Mouse (Mus musculus) embryonic fibroblast, embryonic 13.5 days (primary cell): ENCODE measurements around the gene Ifitm5. TPM values are rescaled to one million over a fixed set of nuclear protein-coding genes. Genes with fewer than 3 reads are reported as not detected.

Experiments used
- H3K27ac ChIP-seq: 2 replicates; pipeline ENCODE4 v1.5.1; 2012; ENCODE audit warnings: low read length, control low read depth, inconsistent platforms; ENCODE audit not compliant: insufficient read depth
- H3K4me1 ChIP-seq: 2 replicates; pipeline ENCODE4 v1.6.1; 2011; ENCODE audit warnings: low read length; ENCODE audit not compliant: control insufficient read depth, insufficient read depth
- H3K4me3 ChIP-seq: 2 replicates; pipeline ENCODE4 v1.5.1; 2011; ENCODE audit warnings: mild to moderate bottlenecking, control low read depth, low read length; ENCODE audit not compliant: insufficient read depth
- CTCF ChIP-seq: IDR thresholded peaks from 2 replicates; pipeline ENCODE4 v1.5.1; 2011; ENCODE audit warnings: mild to moderate bottlenecking, control low read depth, low read length, moderate library complexity, borderline replicate concordance; ENCODE audit not compliant: insufficient read depth
- POLR2A ChIP-seq: IDR thresholded peaks from 2 replicates; pipeline ENCODE4 v1.6.1; 2011; ENCODE audit warnings: low read depth, mild to moderate bottlenecking, control low read depth, low read length, moderate library complexity
- polyA plus RNA-seq: library from polyadenylated mRNA; stranded (reverse); fragments of >200 nt; gene quantifications from 2 replicates; pipeline ENCODE4 v1.2.4, GENCODE M21; 2011; ENCODE audit warnings: low read depth; ENCODE audit not compliant: missing spikeins, insufficient read length

The Ifitm5 gene
- polyA plus RNA-seq, 1 experiment, result 3.0 TPM

- H3K4me1 ChIP-seq, result 0 out of 2 replicates have a peak, but pooled peaks cover under 1% of the 10 kb centered on the region
- no peak overlapping the region for H3K27ac ChIP-seq
- TF ChIP-seq POLR2A (no peak), CTCF (no peak)
- no peak overlapping the region for H3K4me3 ChIP-seq
These were observed 12.6 kb upstream of the Ifitm5 start for GRCm38 (mm10) chr7:140962733-140963132.

- Histone ChIP-seq H3K4me3 (no peak overlapping the region), H3K4me1 (no peaks in the 10 kb centered on the region; the same call in 1 of the 2 replicates), H3K27ac (no peak overlapping the region)
- TF ChIP-seq POLR2A (no peak), CTCF (no peak)
These were observed 11.3 kb upstream of the Ifitm5 start for GRCm38 (mm10) chr7:140961416-140961815.

- Histone ChIP-seq H3K27ac (no peak overlapping the region), H3K4me1 (no peaks in the 10 kb centered on the region; the same call in 1 of the 2 replicates), H3K4me3 (no peak overlapping the region)
- TF ChIP-seq POLR2A, result no peak
- no peak for TF ChIP-seq CTCF
These were observed 9.9 kb upstream of the Ifitm5 start for GRCm38 (mm10) chr7:140960026-140960425.

GRCm38 (mm10) chr7:140959181-140959901 is 9.2 kb upstream of the Ifitm5 start:
- peak overlapping the region; percentile 20; the same call in 1 of the 2 replicates for H3K27ac ChIP-seq
- H3K4me1 ChIP-seq, result no peaks in the 10 kb centered on the region; the same call in 1 of the 2 replicates
- no peak for TF ChIP-seq CTCF
- TF ChIP-seq POLR2A, result no peak
- no peak overlapping the region for H3K4me3 ChIP-seq

GRCm38 (mm10) chr7:140956556-140956869 is 6.4 kb upstream of the Ifitm5 start:
- 0 out of 2 replicates have a peak, but pooled peaks have one; percentile 56 for TF ChIP-seq POLR2A
- TF ChIP-seq CTCF, result no peak
- Histone ChIP-seq H3K4me3 (no peak overlapping the region), H3K4me1 (peaks cover 3% of the 10 kb centered on the region), H3K27ac (peak overlapping the region; percentile 98)

- Histone ChIP-seq H3K4me3 (peak within 1 kb of the TSS; percentile 94), H3K4me1 (peaks cover 8% of the 10 kb centered on the region), H3K27ac (peak within 1 kb of the TSS; percentile 98)
- no peak for TF ChIP-seq CTCF
- TF ChIP-seq POLR2A, result peak; percentile 93
These were observed 5.9 kb upstream of the Ifitm5 start, which contains the start of the genes Gm45717 and Ifitm2 for GRCm38 (mm10) chr7:140955758-140956555. Gm45717 (minus strand) TSS chr7:140955937. Ifitm2 (minus strand) TSS chr7:140955987.

GRCm38 (mm10) chr7:140955342-140955741 is 5.3 kb upstream of the Ifitm5 start:
- Histone ChIP-seq H3K27ac (peak overlapping the region; percentile 98), H3K4me1 (peaks cover 13% of the 10 kb centered on the region), H3K4me3 (peak overlapping the region; percentile 94)
- TF ChIP-seq POLR2A, result no peak; the same call in 1 of the 2 replicates
- no peak for TF ChIP-seq CTCF

GRCm38 (mm10) chr7:140954733-140955071 is 4.6 kb upstream of the Ifitm5 start:
- peaks cover 13% of the 10 kb centered on the region for H3K4me1 ChIP-seq
- peak overlapping the region; percentile 94 for H3K4me3 ChIP-seq
- TF ChIP-seq CTCF (no peak), POLR2A (no peak; the same call in 1 of the 2 replicates)
- H3K27ac ChIP-seq, result no peak overlapping the region

- no peak for TF ChIP-seq CTCF
- peak; percentile 42; the same call in 1 of the 2 replicates for TF ChIP-seq POLR2A
- Histone ChIP-seq H3K27ac (no peak overlapping the region), H3K4me1 (peaks cover 13% of the 10 kb centered on the region), H3K4me3 (peak overlapping the region; percentile 94)
These were observed 4.0 kb upstream of the Ifitm5 start for GRCm38 (mm10) chr7:140953800-140954732.

- Histone ChIP-seq H3K4me3 (no peak overlapping the region), H3K27ac (no peak overlapping the region), H3K4me1 (peaks cover 13% of the 10 kb centered on the region)
- no peak for TF ChIP-seq POLR2A
- no peak for TF ChIP-seq CTCF
These were observed 3.0 kb upstream of the Ifitm5 start for GRCm38 (mm10) chr7:140953133-140953532.
